Mouse (Mus musculus) C2C12 (cell line): ENCODE measurements around the gene Auh.

Source experiments
- CEBPB ChIP-seq: IDR thresholded peaks from one replicate; pipeline ENCODE4 v1.6.1; 2011; ENCODE audit warnings: low read depth, mild to moderate bottlenecking, control low read depth, moderate library complexity
- CTCF ChIP-seq: IDR thresholded peaks from one replicate; pipeline ENCODE4 v1.5.1; 2011; ENCODE audit not compliant: control insufficient read depth, insufficient read depth, insufficient read length
- FOSL1 ChIP-seq: IDR thresholded peaks from one replicate; pipeline ENCODE4 v1.8.0; 2011; ENCODE audit warnings: mild to moderate bottlenecking, low read length; ENCODE audit not compliant: poor library complexity, insufficient read depth, severe bottlenecking
- MAX ChIP-seq: IDR thresholded peaks from one replicate; pipeline ENCODE4 v1.6.1; 2011; ENCODE audit warnings: mild to moderate bottlenecking, control low read depth
- MYOD1 ChIP-seq: IDR thresholded peaks from one replicate; pipeline ENCODE4 v1.6.1; 2011; ENCODE audit warnings: low read depth; ENCODE audit not compliant: control insufficient read depth, insufficient read length
- MYOG ChIP-seq: IDR thresholded peaks from one replicate; pipeline ENCODE4 v1.6.1; 2011; ENCODE audit not compliant: control insufficient read depth, insufficient read length; ENCODE audit errors: extremely low read depth
- USF1 ChIP-seq: IDR thresholded peaks from one replicate; pipeline ENCODE4 v1.6.1; 2011; ENCODE audit warnings: low read depth, mild to moderate bottlenecking, control low read depth, moderate library complexity

GRCm38 (mm10) chr13:52849394-52849801 lies 80.1 kb downstream of the Auh start:
- no peak for TF ChIP-seq CTCF
- no peak for TF ChIP-seq MAX
- TF ChIP-seq MYOD1, result no peak
- no peak for TF ChIP-seq CEBPB
- TF ChIP-seq USF1, result no peak
- TF ChIP-seq MYOG, result no peak
- TF ChIP-seq FOSL1, result no peak
